Mouse (Mus musculus): ENCODE measurements around the gene Tha1. TPM values are rescaled to one million over a fixed set of nuclear protein-coding genes. Genes with fewer than 3 reads are reported as not detected.
A peak's percentile ranks its signal among the peaks of the same experiment; 100 is the strongest.

Gene Tha1
- polyA plus RNA-seq, 1 experiment from 2014 or later = 2.1 TPM

GRCm38 (mm10) chr11:117870688-117871365 lies 2.5 kb downstream of the Tha1 start:
- H3K4me2 ChIP-seq (ENCODE audit: low read depth, low read length) = no peak overlapping the region
- H3K27me3 ChIP-seq (ENCODE audit: control insufficient read depth, insufficient read depth, low read length) = no peaks in the 10 kb centered on the region
- H3K9ac ChIP-seq (replicated peaks; ENCODE audit: low read length) = no peak overlapping the region
- H3K4me1 ChIP-seq (ENCODE audit: control insufficient read depth, insufficient read depth, low read length) = peaks cover 3% of the 10 kb centered on the region; the same call in 1 of the 2 replicates
- no peaks in the 10 kb centered on the region for H3K36me3 ChIP-seq (replicated peaks; ENCODE audit: control insufficient read depth, insufficient read depth, low read depth, low read length)
- 32% methylated on average over 12 of the region's 12 CpGs for WGBS
- H3K27ac ChIP-seq (replicated peaks; ENCODE audit: low read depth, low read length) = no peak overlapping the region
- no peak for ATAC-seq (replicated peaks; ENCODE audit: insufficient number of reproducible peaks, low FRiP score, low TSS enrichment, low read depth)
- H3K4me3 ChIP-seq (ENCODE audit: low read depth, low read length) = no peak overlapping the region
- H3K9me3 ChIP-seq (replicated peaks; ENCODE audit: control insufficient read depth, low read length) = no peaks in the 10 kb centered on the region
- peak; percentile 86 for DNase-seq (ENCODE audit: low spot score)

DNA sequence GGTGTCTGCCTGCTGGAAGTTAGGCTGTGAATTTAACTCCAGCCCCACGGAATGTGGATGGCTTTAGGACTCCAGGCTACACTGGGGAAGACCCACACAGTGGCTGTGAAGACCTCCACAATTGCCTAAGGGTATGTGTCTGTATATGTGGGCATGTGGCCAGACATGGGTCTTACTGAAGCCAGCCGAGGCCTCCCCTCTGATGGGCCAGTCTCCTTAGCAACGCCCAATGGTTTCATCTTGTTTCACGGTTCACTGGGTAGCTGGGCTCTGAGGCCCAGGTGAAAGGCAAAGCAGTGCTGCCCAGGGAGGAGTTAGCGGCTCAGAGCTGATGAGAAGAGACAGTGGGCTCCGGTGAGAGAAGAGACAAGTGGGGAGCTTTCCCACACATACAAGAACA lies 7.3 kb downstream of the Tha1 start:
- Histone ChIP-seq H3K27me3 (ENCODE audit: control insufficient read depth, insufficient read depth, low read length) (peaks cover 9% of the 10 kb centered on the region), H3K9ac (replicated peaks; ENCODE audit: low read length) (0 out of 2 replicates have a peak overlapping the region, but pooled peaks have one; percentile 9), H3K36me3 (replicated peaks; ENCODE audit: control insufficient read depth, insufficient read depth, low read depth, low read length) (no peaks in the 10 kb centered on the region), H3K9me3 (replicated peaks; ENCODE audit: control insufficient read depth, low read length) (no peaks in the 10 kb centered on the region), H3K4me1 (ENCODE audit: control insufficient read depth, insufficient read depth, low read length) (no peaks in the 10 kb centered on the region), H3K4me2 (ENCODE audit: low read depth, low read length) (no peak overlapping the region), H3K4me3 (ENCODE audit: low read depth, low read length) (no peak overlapping the region), H3K27ac (replicated peaks; ENCODE audit: low read depth, low read length) (no peak overlapping the region)
- 30% methylated on average over 6 of the region's 6 CpGs for WGBS
- ATAC-seq (replicated peaks; ENCODE audit: insufficient number of reproducible peaks, low FRiP score, low TSS enrichment, low read depth) = 0 out of 2 replicates have a peak, but pooled peaks have one; percentile 30
- peak; percentile 26 for DNase-seq (ENCODE audit: low spot score)

DNA sequence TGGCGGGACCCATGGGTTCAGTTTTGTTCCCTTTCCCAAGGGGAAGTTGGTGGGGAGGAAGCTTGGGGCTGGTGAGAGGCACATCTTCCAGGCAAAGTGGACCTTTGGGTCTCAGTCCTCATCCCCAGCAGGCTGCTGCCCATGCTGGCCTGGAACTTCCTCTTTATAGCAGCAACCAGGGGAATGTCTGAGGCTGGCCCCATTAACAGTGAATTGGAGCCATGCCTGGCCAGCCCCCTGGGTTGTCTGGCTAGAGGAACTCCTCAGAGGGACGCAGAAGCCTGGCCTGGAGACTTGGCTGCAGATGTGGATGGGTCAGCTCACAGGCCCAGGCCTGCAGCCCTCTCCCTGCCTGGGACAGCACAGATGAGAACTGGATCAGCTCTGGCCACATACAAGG lies 8.5 kb downstream of the Tha1 start:
- Histone ChIP-seq H3K4me1 (ENCODE audit: control insufficient read depth, insufficient read depth, low read length) (peaks cover 3% of the 10 kb centered on the region; the same call in 1 of the 2 replicates), H3K4me2 (ENCODE audit: low read depth, low read length) (no peak overlapping the region), H3K27ac (replicated peaks; ENCODE audit: low read depth, low read length) (no peak overlapping the region), H3K4me3 (ENCODE audit: low read depth, low read length) (no peak overlapping the region), H3K9ac (replicated peaks; ENCODE audit: low read length) (no peak overlapping the region), H3K27me3 (ENCODE audit: control insufficient read depth, insufficient read depth, low read length) (peaks cover 15% of the 10 kb centered on the region), H3K9me3 (replicated peaks; ENCODE audit: control insufficient read depth, low read length) (no peaks in the 10 kb centered on the region), H3K36me3 (replicated peaks; ENCODE audit: control insufficient read depth, insufficient read depth, low read depth, low read length) (no peaks in the 10 kb centered on the region)
- DNase-seq (ENCODE audit: low spot score) (no peak), ATAC-seq (replicated peaks; ENCODE audit: insufficient number of reproducible peaks, low FRiP score, low TSS enrichment, low read depth) (no peak)
- WGBS = 54% methylated on average over 2 of the region's 2 CpGs

- no peak overlapping the region for H3K4me2 ChIP-seq (ENCODE audit: low read depth, low read length)
- peaks cover 3% of the 10 kb centered on the region; the same call in 1 of the 2 replicates for H3K4me1 ChIP-seq (ENCODE audit: control insufficient read depth, insufficient read depth, low read length)
- H3K27me3 ChIP-seq (ENCODE audit: control insufficient read depth, insufficient read depth, low read length) = peaks cover 19% of the 10 kb centered on the region
- ATAC-seq (replicated peaks; ENCODE audit: insufficient number of reproducible peaks, low FRiP score, low TSS enrichment, low read depth) (no peak), DNase-seq (ENCODE audit: low spot score) (no peak)
- no peak overlapping the region for H3K4me3 ChIP-seq (ENCODE audit: low read depth, low read length)
- H3K27ac ChIP-seq (replicated peaks; ENCODE audit: low read depth, low read length) = no peak overlapping the region
- H3K9me3 ChIP-seq (replicated peaks; ENCODE audit: control insufficient read depth, low read length) = no peaks in the 10 kb centered on the region
- no peak overlapping the region for H3K9ac ChIP-seq (replicated peaks; ENCODE audit: low read length)
- WGBS = 23% methylated on average over 11 of the region's 11 CpGs
- H3K36me3 ChIP-seq (replicated peaks; ENCODE audit: control insufficient read depth, insufficient read depth, low read depth, low read length) = no peaks in the 10 kb centered on the region
Measured at GRCm38 (mm10) chr11:117863174-117863856, 10.0 kb downstream of the Tha1 start.

DNA sequence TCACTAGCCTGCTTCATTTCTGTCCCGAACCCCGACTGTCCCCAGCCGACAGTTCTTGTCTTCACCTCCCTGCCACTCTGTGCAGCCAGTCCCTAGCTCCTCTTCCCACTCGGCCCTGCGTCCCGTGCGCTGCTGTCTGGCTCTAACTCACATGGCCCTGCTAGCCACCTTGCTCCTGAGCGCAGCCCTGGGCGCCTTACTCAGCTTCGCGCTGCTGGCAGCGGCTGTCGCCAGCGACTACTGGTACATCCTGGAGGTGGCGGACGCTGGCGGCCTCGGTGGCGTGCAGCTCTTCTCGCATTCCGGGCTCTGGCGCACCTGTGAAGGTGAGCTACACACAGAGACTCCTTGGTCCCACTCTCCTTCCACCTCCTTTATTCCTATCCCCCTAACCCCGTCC lies 12.7 kb downstream of the Tha1 start, which contains the start of gene Tmem235:
Gene Tmem235 (plus strand): TSS at position 152 of the 400 bp plus-strand sequence.
- DNase-seq (ENCODE audit: low spot score) = peak; percentile 10
- H3K27ac ChIP-seq (replicated peaks; ENCODE audit: low read depth, low read length) = no peak within 1 kb of the TSS
- H3K9me3 ChIP-seq (replicated peaks; ENCODE audit: control insufficient read depth, low read length) = no peaks in the 10 kb centered on the region
- ATAC-seq (replicated peaks; ENCODE audit: insufficient number of reproducible peaks, low FRiP score, low TSS enrichment, low read depth) = no peak
- peak within 1 kb of the TSS; percentile 22; the same call in 1 of the 2 replicates for H3K9ac ChIP-seq (replicated peaks; ENCODE audit: low read length)
- peaks cover 3% of the 10 kb centered on the region; the same call in 1 of the 2 replicates for H3K4me1 ChIP-seq (ENCODE audit: control insufficient read depth, insufficient read depth, low read length)
- no peak within 1 kb of the TSS; the same call in 1 of the 2 replicates for H3K4me3 ChIP-seq (ENCODE audit: low read depth, low read length)
- H3K27me3 ChIP-seq (ENCODE audit: control insufficient read depth, insufficient read depth, low read length) = peaks cover 19% of the 10 kb centered on the region
- WGBS = 5% methylated on average over 23 of the region's 23 CpGs
- peak within 1 kb of the TSS; percentile 25; the same call in 1 of the 2 replicates for H3K4me2 ChIP-seq (ENCODE audit: low read depth, low read length)
- H3K36me3 ChIP-seq (replicated peaks; ENCODE audit: control insufficient read depth, insufficient read depth, low read depth, low read length) = peaks cover 9% of the 10 kb centered on the region

DNA sequence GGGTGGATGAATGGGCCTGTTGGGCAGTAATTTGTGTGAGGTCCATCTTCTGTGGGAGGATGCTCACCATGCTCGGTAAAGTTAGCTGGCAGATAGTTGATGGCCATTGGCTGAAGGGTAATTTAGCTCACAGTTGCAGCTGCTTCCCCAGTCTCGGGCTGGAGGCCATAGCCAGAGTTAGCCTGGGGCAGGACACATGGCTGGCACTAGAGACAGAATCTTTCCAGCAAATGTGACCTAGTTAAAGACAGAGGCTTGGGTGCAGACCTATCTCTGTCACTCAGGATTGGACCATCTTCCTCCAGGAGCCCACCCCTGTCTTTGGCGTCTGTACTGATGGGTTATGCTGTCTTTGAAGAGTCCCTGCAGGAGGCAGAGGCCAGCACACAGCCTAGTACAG lies 14.9 kb downstream of the Tha1 start:
- no peak overlapping the region for H3K4me2 ChIP-seq (ENCODE audit: low read depth, low read length)
- H3K36me3 ChIP-seq (replicated peaks; ENCODE audit: control insufficient read depth, insufficient read depth, low read depth, low read length) = peaks cover 9% of the 10 kb centered on the region
- no peak overlapping the region for H3K9ac ChIP-seq (replicated peaks; ENCODE audit: low read length)
- DNase-seq (ENCODE audit: low spot score) = no peak
- no peak overlapping the region for H3K4me3 ChIP-seq (ENCODE audit: low read depth, low read length)
- H3K27me3 ChIP-seq (ENCODE audit: control insufficient read depth, insufficient read depth, low read length) = peaks cover 19% of the 10 kb centered on the region
- no peak for ATAC-seq (replicated peaks; ENCODE audit: insufficient number of reproducible peaks, low FRiP score, low TSS enrichment, low read depth)
- H3K4me1 ChIP-seq (ENCODE audit: control insufficient read depth, insufficient read depth, low read length) = peaks cover 3% of the 10 kb centered on the region; the same call in 1 of the 2 replicates
- no peak overlapping the region for H3K27ac ChIP-seq (replicated peaks; ENCODE audit: low read depth, low read length)
- WGBS = 59% methylated on average over 3 of the region's 3 CpGs
- H3K9me3 ChIP-seq (replicated peaks; ENCODE audit: control insufficient read depth, low read length) = no peaks in the 10 kb centered on the region

DNA sequence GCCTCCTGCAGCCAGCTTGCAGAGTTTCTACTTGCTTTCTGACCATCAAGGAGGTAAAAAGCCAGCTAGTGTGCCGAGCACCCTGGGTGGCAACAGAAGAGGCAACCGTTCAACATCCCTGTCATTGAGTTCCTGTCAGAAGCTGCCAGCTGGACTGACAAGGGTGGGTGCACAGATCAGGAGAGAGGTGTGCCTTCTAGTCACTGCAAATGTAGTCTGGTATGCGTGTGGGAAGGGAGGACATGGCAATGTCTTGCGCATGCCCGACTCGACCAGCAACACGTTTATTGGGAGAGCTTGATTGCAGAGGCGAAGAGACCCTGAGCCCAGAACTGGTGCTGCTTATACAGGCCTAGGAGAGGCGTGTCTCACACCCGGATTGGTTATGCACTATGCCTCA lies 15.8 kb downstream of the Tha1 start:
- no peak overlapping the region for H3K4me2 ChIP-seq (ENCODE audit: low read depth, low read length)
- no peak overlapping the region for H3K4me3 ChIP-seq (ENCODE audit: low read depth, low read length)
- no peak for DNase-seq (ENCODE audit: low spot score)
- H3K4me1 ChIP-seq (ENCODE audit: control insufficient read depth, insufficient read depth, low read length) = peaks cover 3% of the 10 kb centered on the region; the same call in 1 of the 2 replicates
- 94% methylated on average over 10 of the region's 10 CpGs for WGBS
- no peak overlapping the region for H3K9ac ChIP-seq (replicated peaks; ENCODE audit: low read length)
- no peak overlapping the region for H3K27ac ChIP-seq (replicated peaks; ENCODE audit: low read depth, low read length)
- no peak; the same call in 1 of the 2 replicates for ATAC-seq (replicated peaks; ENCODE audit: insufficient number of reproducible peaks, low FRiP score, low TSS enrichment, low read depth)
- peaks cover 18% of the 10 kb centered on the region for H3K36me3 ChIP-seq (replicated peaks; ENCODE audit: control insufficient read depth, insufficient read depth, low read depth, low read length)
- peaks cover 15% of the 10 kb centered on the region for H3K27me3 ChIP-seq (ENCODE audit: control insufficient read depth, insufficient read depth, low read length)
- H3K9me3 ChIP-seq (replicated peaks; ENCODE audit: control insufficient read depth, low read length) = no peaks in the 10 kb centered on the region

DNA sequence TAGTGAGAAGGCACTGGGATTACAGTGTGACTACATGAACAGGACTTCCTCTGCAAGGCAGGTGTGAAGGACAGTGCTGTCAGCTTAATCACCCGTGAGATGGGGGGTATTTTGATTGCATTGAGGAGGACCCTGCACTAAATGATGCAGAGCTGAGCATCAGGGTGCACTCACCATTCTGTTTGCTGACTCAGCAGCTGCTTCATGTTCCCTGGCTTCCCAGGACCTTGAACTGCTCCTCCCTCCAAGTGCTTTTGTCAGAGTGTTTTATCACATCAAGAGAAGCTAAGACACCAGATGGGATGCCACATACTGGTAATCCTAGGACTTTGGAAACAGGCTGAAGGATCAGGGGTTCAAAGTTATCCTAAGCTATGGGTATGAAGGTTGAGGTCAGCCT lies 17.3 kb downstream of the Tha1 start:
- no peak overlapping the region for H3K4me2 ChIP-seq (ENCODE audit: low read depth, low read length)
- H3K4me1 ChIP-seq (ENCODE audit: control insufficient read depth, insufficient read depth, low read length) = peaks cover 3% of the 10 kb centered on the region; the same call in 1 of the 2 replicates
- ATAC-seq (replicated peaks; ENCODE audit: insufficient number of reproducible peaks, low FRiP score, low TSS enrichment, low read depth) (no peak), DNase-seq (ENCODE audit: low spot score) (no peak)
- H3K9ac ChIP-seq (replicated peaks; ENCODE audit: low read length) = no peak overlapping the region
- 89% methylated on average over 1 of the region's 1 CpGs for WGBS
- H3K36me3 ChIP-seq (replicated peaks; ENCODE audit: control insufficient read depth, insufficient read depth, low read depth, low read length) = peaks cover 19% of the 10 kb centered on the region
- H3K9me3 ChIP-seq (replicated peaks; ENCODE audit: control insufficient read depth, low read length) = no peaks in the 10 kb centered on the region
- H3K4me3 ChIP-seq (ENCODE audit: low read depth, low read length) = no peak overlapping the region
- peaks cover 10% of the 10 kb centered on the region for H3K27me3 ChIP-seq (ENCODE audit: control insufficient read depth, insufficient read depth, low read length)
- no peak overlapping the region for H3K27ac ChIP-seq (replicated peaks; ENCODE audit: low read depth, low read length)
